Mouse (Mus musculus): ENCODE results near the gene Cfap206. TPM values are rescaled to one million over a fixed set of nuclear protein-coding genes. Genes with fewer than 3 reads are reported as not detected.

Gene Cfap206
- total RNA-seq (2023) = not detected

GRCm38 (mm10) chr4:34729851-34730341, at the start of gene Cfap206:
Cfap206 (minus strand) TSS chr4:34730206.

GRCm38 (mm10) chr4:34777677-34778527, 47.9 kb upstream of the Cfap206 start, which contains the start of gene Smim8:
Smim8 (minus strand) TSS chr4:34778423.

GRCm38 (mm10) chr4:34756163-34756562, 26.2 kb upstream of the Cfap206 start, which contains the start of gene Gm136:
Gm136 (minus strand) TSS chr4:34756263.

GRCm38 (mm10) chr4:34686874-34687567, 43.0 kb downstream of the Cfap206 start, which contains the start of gene Slc35a1:
Slc35a1 (minus strand) TSS chr4:34687438.

Other genes starting within 250 kb of the Cfap206 start
- 63.0 TPM for gene Akirin2, start 179.3 kb downstream of the Cfap206 start, total RNA-seq (2023)
- 112 TPM for gene Orc3, start 115.3 kb downstream of the Cfap206 start, total RNA-seq (2023)
- 19.9 TPM for gene Rars2, start 115.2 kb downstream of the Cfap206 start, total RNA-seq (2023)
- 16.1 TPM for gene Slc35a1, start 42.8 kb downstream of the Cfap206 start, total RNA-seq (2023)
- not detected for gene Gm136, start 26.1 kb upstream of the Cfap206 start, total RNA-seq (2023)
- 14.9 TPM for gene Smim8, start 48.2 kb upstream of the Cfap206 start, total RNA-seq (2023)
- 69.4 TPM for gene Zfp292, start 152.8 kb upstream of the Cfap206 start, total RNA-seq (2023)
- not detected for gene Cga, start 163.6 kb upstream of the Cfap206 start, total RNA-seq (2023)

Measured in CD8-positive naive resting alpha-beta T cell, adult 57 days (primary cell).